Mouse (Mus musculus): ENCODE data around the gene Slc5a5.

Slc5a5 gene

GRCm38 (mm10) chr8:70852595-70853231, 39.8 kb downstream of the Slc5a5 start:
- DNase-seq, result no peak

GRCm38 (mm10) chr8:70851837-70852236, 40.7 kb downstream of the Slc5a5 start:
- no peak for DNase-seq

GRCm38 (mm10) chr8:70850947-70851346, 41.6 kb downstream of the Slc5a5 start:
- DNase-seq, result no peak

GRCm38 (mm10) chr8:70850132-70850845, 42.3 kb downstream of the Slc5a5 start:
- no peak for DNase-seq

- DNase-seq, result no peak
Observed at GRCm38 (mm10) chr8:70849333-70849990, 43.1 kb downstream of the Slc5a5 start.

GRCm38 (mm10) chr8:70846371-70847154, 46.0 kb downstream of the Slc5a5 start:
- no peak for DNase-seq

- DNase-seq, result no peak
Observed at GRCm38 (mm10) chr8:70845108-70845507, 47.4 kb downstream of the Slc5a5 start.

- DNase-seq, result peak; percentile 75
Observed at GRCm38 (mm10) chr8:70844523-70844922, 48.0 kb downstream of the Slc5a5 start.

- DNase-seq, result no peak
Observed at GRCm38 (mm10) chr8:70843941-70844340, 48.6 kb downstream of the Slc5a5 start.

- no peak for DNase-seq
Observed at GRCm38 (mm10) chr8:70843214-70843773, 49.3 kb downstream of the Slc5a5 start.

- DNase-seq, result no peak
Observed at GRCm38 (mm10) chr8:70842484-70842883, 50.1 kb downstream of the Slc5a5 start.

GRCm38 (mm10) chr8:70841147-70842072, 51.1 kb downstream of the Slc5a5 start:
- peak; percentile 82 for DNase-seq

GRCm38 (mm10) chr8:70840590-70840989, 52.0 kb downstream of the Slc5a5 start:
- DNase-seq, result no peak

GRCm38 (mm10) chr8:70839408-70840351, 52.9 kb downstream of the Slc5a5 start, which contains the start of gene Arrdc2:
Gene Arrdc2 (minus strand): TSS chr8:70839720.
- peak; percentile 100 for DNase-seq

GRCm38 (mm10) chr8:70838654-70839407, 53.7 kb downstream of the Slc5a5 start:
- DNase-seq, result peak; percentile 68

- no peak for DNase-seq
Observed at GRCm38 (mm10) chr8:70836666-70837065, 55.9 kb downstream of the Slc5a5 start.

GRCm38 (mm10) chr8:70834071-70834470, 58.5 kb downstream of the Slc5a5 start:
- DNase-seq, result no peak

- DNase-seq, result no peak
Observed at GRCm38 (mm10) chr8:70833520-70833919, 59.0 kb downstream of the Slc5a5 start.

- DNase-seq, result no peak
Observed at GRCm38 (mm10) chr8:70833018-70833482, 59.5 kb downstream of the Slc5a5 start.
